Mouse (Mus musculus) bone marrow, adult 2 months (tissue): Measurements from ENCODE around the gene Cdon.

Source experiments
- CTCF ChIP-seq: fragments of 200-500 bp; IDR thresholded peaks from 2 replicates; pipeline ENCODE4 v1.5.1; 2011; ENCODE audit warnings: low read length, control low read depth; ENCODE audit not compliant: control insufficient read depth, insufficient read depth
- POLR2A ChIP-seq: fragments of 200-500 bp; IDR thresholded peaks from 2 replicates; pipeline ENCODE4 v1.6.1; 2011; ENCODE audit warnings: low read depth, mild to moderate bottlenecking, control low read depth, low read length, borderline replicate concordance; ENCODE audit not compliant: control insufficient read depth

GRCm38 (mm10) chr9:35535110-35535509 lies 114.2 kb downstream of the Cdon start:
- TF ChIP-seq POLR2A (no peak), CTCF (peak; percentile 61)
